Mouse (Mus musculus): ENCODE results near the gene Slc8a1. TPM values are rescaled to one million over a fixed set of nuclear protein-coding genes. Genes with fewer than 3 reads are reported as not detected.

Slc8a1 gene
- polyA plus RNA-seq, 1 experiment from 2014 or later, result 8.1 TPM

DNA sequence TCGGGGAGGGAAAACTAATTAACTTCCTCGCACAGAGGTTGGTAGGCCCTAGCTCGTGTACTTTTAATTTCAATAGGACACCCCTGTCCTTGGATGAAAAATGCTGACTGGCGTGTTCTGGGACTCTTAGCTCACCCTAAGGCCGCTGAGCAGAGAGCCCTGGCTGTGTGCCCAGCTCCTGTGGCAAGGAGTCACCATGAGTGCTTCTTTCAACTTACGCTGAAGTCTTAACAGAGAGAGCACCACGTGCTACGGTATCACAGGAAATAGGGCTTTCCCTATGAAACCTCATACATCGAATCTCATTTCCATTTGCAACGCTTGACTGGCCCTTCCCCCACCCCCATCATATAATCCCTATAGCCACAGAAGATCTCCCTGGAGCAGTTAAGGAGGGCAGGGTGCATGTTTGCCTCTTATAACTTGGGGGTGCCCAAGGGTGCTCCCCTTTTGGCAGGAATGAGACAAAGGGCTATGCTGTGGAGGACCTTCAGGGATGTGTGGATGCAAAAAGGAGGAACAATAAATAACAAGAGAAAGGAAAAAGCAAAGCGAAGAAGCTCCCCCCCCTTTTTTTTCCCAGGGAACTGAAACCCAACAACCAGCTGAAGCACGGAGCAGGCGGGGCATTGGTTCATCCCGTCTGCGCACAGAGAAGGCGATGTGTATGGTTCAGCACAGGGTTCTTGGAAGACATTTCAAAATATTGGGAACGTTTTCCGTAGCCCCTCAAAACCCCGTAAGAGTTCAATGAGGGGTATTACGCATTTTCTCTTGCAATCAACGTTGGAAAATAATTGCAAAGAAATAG, 257.6 kb downstream of the Slc8a1 start:
- Histone ChIP-seq H3K4me2 (peak overlapping the region; percentile 14; the same call in 1 of the 2 replicates), H3K27ac (ENCODE audit: low read depth) (no peak overlapping the region), H3K9ac (no peak overlapping the region), H3K9me3 (ENCODE audit: low read depth, low read length) (no peaks in the 10 kb centered on the region), H3K27me3 (ENCODE audit: insufficient read depth, low read length) (no peaks in the 10 kb centered on the region), H3K4me3 (ENCODE audit: low read depth, low read length) (no peak overlapping the region), H3K36me3 (ENCODE audit: insufficient read depth) (no peaks in the 10 kb centered on the region), H3K4me1 (ENCODE audit: insufficient read depth) (peaks cover 7% of the 10 kb centered on the region; the same call in 1 of the 2 replicates)
- TF ChIP-seq CTCF (IDR thresholded peaks at IDR 0.05; ENCODE audit: low read depth), result no peak
- ATAC-seq (ENCODE audit: insufficient read depth), result peak; percentile 97
- peak; percentile 86 for DNase-seq
- 61% methylated on average over 21 of the region's 21 CpGs for WGBS

- WGBS, result 47% methylated on average over 4 of the region's 4 CpGs
- Histone ChIP-seq H3K36me3 (ENCODE audit: insufficient read depth) (no peaks in the 10 kb centered on the region), H3K27ac (ENCODE audit: low read depth) (no peak overlapping the region), H3K27me3 (ENCODE audit: insufficient read depth, low read length) (no peaks in the 10 kb centered on the region), H3K9me3 (ENCODE audit: low read depth, low read length) (no peaks in the 10 kb centered on the region), H3K4me3 (ENCODE audit: low read depth, low read length) (no peak overlapping the region), H3K4me1 (ENCODE audit: insufficient read depth) (peaks cover 7% of the 10 kb centered on the region; the same call in 1 of the 2 replicates), H3K4me2 (no peak overlapping the region), H3K9ac (no peak overlapping the region)
- no peak for TF ChIP-seq CTCF (IDR thresholded peaks at IDR 0.05; ENCODE audit: low read depth)
- DNase-seq (no peak), ATAC-seq (ENCODE audit: insufficient read depth) (no peak)
Measured at GRCm38 (mm10) chr17:81479807-81480206, 258.4 kb downstream of the Slc8a1 start.

GRCm38 (mm10) chr17:81477420-81477819, 260.8 kb downstream of the Slc8a1 start:
- H3K9ac ChIP-seq, result no peak overlapping the region
- ATAC-seq (ENCODE audit: insufficient read depth) (no peak), DNase-seq (no peak)
- no peak overlapping the region for H3K4me2 ChIP-seq
- no peaks in the 10 kb centered on the region for H3K27me3 ChIP-seq (ENCODE audit: insufficient read depth, low read length)
- H3K4me1 ChIP-seq (ENCODE audit: insufficient read depth), result peaks cover 7% of the 10 kb centered on the region; the same call in 1 of the 2 replicates
- H3K9me3 ChIP-seq (ENCODE audit: low read depth, low read length), result no peaks in the 10 kb centered on the region
- H3K27ac ChIP-seq (ENCODE audit: low read depth), result no peak overlapping the region
- WGBS, result 69% methylated on average over 1 of the region's 1 CpGs
- H3K36me3 ChIP-seq (ENCODE audit: insufficient read depth), result no peaks in the 10 kb centered on the region
- 0 out of 2 replicates have a peak, but pooled peaks have one; percentile 14 for TF ChIP-seq CTCF (IDR thresholded peaks at IDR 0.05; ENCODE audit: low read depth)
- H3K4me3 ChIP-seq (ENCODE audit: low read depth, low read length), result no peak overlapping the region

DNA sequence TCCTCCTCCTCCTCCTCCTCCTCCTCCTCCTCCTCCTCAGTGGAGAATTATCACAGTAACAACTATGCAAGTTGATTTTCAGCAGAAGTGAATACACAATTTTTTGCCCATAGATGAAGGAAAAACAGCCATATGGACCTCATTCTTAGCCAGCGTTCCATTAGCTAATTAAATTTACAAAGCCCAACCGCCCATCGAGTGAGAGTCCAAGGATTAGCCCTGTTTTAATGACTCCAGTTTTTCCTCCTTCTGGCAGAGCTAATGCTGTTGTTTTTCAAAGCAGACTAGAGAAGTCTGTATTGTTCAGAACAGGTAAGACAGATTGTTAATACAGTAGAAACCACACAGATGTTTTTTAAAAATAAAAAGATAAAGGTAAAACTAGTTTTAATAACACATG, 264.8 kb downstream of the Slc8a1 start:
- Histone ChIP-seq H3K9me3 (ENCODE audit: low read depth, low read length) (no peaks in the 10 kb centered on the region), H3K36me3 (ENCODE audit: insufficient read depth) (no peaks in the 10 kb centered on the region), H3K4me3 (ENCODE audit: low read depth, low read length) (no peak overlapping the region), H3K27me3 (ENCODE audit: insufficient read depth, low read length) (no peaks in the 10 kb centered on the region), H3K4me2 (no peak overlapping the region), H3K9ac (no peak overlapping the region), H3K27ac (ENCODE audit: low read depth) (no peak overlapping the region), H3K4me1 (ENCODE audit: insufficient read depth) (no peaks in the 10 kb centered on the region)
- WGBS, result 73% methylated on average over 3 of the region's 3 CpGs
- ATAC-seq (ENCODE audit: insufficient read depth), result no peak
- DNase-seq, result no peak
- TF ChIP-seq CTCF (IDR thresholded peaks at IDR 0.05; ENCODE audit: low read depth), result no peak

DNA sequence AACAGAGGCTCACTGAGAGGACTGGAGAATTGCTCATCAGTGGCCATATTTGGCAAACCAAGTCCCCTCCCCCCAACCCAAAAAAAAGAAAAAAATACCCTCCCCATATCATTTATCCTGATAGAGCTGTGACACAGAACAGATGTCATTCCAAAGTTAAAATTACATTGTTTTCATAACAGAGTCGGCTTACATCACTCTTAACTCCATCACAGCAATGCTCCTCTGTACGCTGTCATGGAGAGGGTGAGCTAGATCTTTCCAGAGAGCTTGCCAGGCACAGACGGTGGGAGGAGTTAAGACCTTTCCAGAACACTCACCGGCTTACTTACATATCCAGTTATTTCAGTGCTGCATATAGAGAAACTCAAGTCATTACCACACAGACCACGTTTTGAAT, 269.2 kb downstream of the Slc8a1 start:
- ATAC-seq (ENCODE audit: insufficient read depth) (peak; percentile 82), DNase-seq (peak; percentile 67)
- TF ChIP-seq CTCF (IDR thresholded peaks at IDR 0.05; ENCODE audit: low read depth), result no peak
- Histone ChIP-seq H3K27ac (ENCODE audit: low read depth) (no peak overlapping the region), H3K36me3 (ENCODE audit: insufficient read depth) (no peaks in the 10 kb centered on the region), H3K4me1 (ENCODE audit: insufficient read depth) (no peaks in the 10 kb centered on the region), H3K4me3 (ENCODE audit: low read depth, low read length) (no peak overlapping the region), H3K27me3 (ENCODE audit: insufficient read depth, low read length) (no peaks in the 10 kb centered on the region), H3K9me3 (ENCODE audit: low read depth, low read length) (no peaks in the 10 kb centered on the region), H3K4me2 (no peak overlapping the region), H3K9ac (no peak overlapping the region)
- WGBS, result 50% methylated on average over 5 of the region's 5 CpGs

DNA sequence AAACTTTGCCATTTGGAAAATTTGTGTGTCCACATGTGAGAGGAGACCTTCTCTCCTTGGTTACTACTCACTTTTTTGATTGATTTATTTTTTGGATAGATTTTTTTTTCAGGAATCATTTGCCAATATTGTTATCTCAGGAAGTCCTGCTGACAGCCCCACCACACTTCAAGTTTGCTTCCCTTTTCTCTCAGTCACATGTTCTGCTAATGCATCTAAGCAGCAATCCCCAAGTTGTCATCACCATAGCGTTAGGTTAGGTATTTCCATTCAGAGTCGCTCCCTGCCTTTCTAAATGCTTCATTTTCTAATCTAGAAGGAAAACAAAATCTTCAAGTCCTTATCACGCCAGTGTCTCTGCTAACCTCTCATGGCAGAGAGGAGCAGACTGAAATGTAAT, 278.8 kb downstream of the Slc8a1 start:
- H3K27me3 ChIP-seq (ENCODE audit: insufficient read depth, low read length), result no peaks in the 10 kb centered on the region
- DNase-seq, result no peak
- no peak overlapping the region for H3K27ac ChIP-seq (ENCODE audit: low read depth)
- 70% methylated on average over 3 of the region's 3 CpGs for WGBS
- H3K9me3 ChIP-seq (ENCODE audit: low read depth, low read length), result no peaks in the 10 kb centered on the region
- no peak overlapping the region for H3K4me2 ChIP-seq
- TF ChIP-seq CTCF (IDR thresholded peaks at IDR 0.05; ENCODE audit: low read depth), result no peak
- H3K4me3 ChIP-seq (ENCODE audit: low read depth, low read length), result no peak overlapping the region
- ATAC-seq (ENCODE audit: insufficient read depth), result no peak
- H3K36me3 ChIP-seq (ENCODE audit: insufficient read depth), result no peaks in the 10 kb centered on the region
- no peaks in the 10 kb centered on the region for H3K4me1 ChIP-seq (ENCODE audit: insufficient read depth)
- H3K9ac ChIP-seq, result no peak overlapping the region

GRCm38 (mm10) chr17:81455977-81456376, 282.2 kb downstream of the Slc8a1 start:
- no peaks in the 10 kb centered on the region for H3K4me1 ChIP-seq (ENCODE audit: insufficient read depth)
- no peaks in the 10 kb centered on the region for H3K36me3 ChIP-seq (ENCODE audit: insufficient read depth)
- ATAC-seq (ENCODE audit: insufficient read depth) (no peak), DNase-seq (no peak)
- H3K9ac ChIP-seq, result no peak overlapping the region
- H3K4me2 ChIP-seq, result no peak overlapping the region
- H3K27ac ChIP-seq (ENCODE audit: low read depth), result no peak overlapping the region
- H3K9me3 ChIP-seq (ENCODE audit: low read depth, low read length), result no peaks in the 10 kb centered on the region
- no peak for TF ChIP-seq CTCF (IDR thresholded peaks at IDR 0.05; ENCODE audit: low read depth)
- no peak overlapping the region for H3K4me3 ChIP-seq (ENCODE audit: low read depth, low read length)
- no peaks in the 10 kb centered on the region for H3K27me3 ChIP-seq (ENCODE audit: insufficient read depth, low read length)
- 76% methylated on average over 7 of the region's 7 CpGs for WGBS

Data from lung, embryonic 14.5 days (tissue).